Mouse (Mus musculus) midbrain, embryonic 13.5 days (tissue): ENCODE measurements around the gene Mvb12b. TPM values are rescaled to one million over a fixed set of nuclear protein-coding genes. Genes with fewer than 3 reads are reported as not detected.

Experiments used
- ATAC-seq: fragments of 200-750 bp; cut with Nextera tagmentation; 2 replicates; pipeline ENCODE4 v1.8.0; 2017; ENCODE audit warnings: mild to moderate bottlenecking, moderate TSS enrichment, moderate library complexity
- H3K27ac ChIP-seq: fragments of 300-500 bp; sonication (generic); 2 replicates; pipeline ENCODE4 v1.5.1; 2015; ENCODE audit warnings: inconsistent platforms, mild to moderate bottlenecking, moderate library complexity
- H3K27me3 ChIP-seq: fragments of 300-500 bp; sonication (generic); 2 replicates; pipeline ENCODE4 v1.6.1; 2015; ENCODE audit warnings: mild to moderate bottlenecking, inconsistent platforms
- H3K36me3 ChIP-seq: fragments of 300-500 bp; sonication (generic); 2 replicates; pipeline ENCODE4 v1.6.1; 2015; ENCODE audit warnings: mild to moderate bottlenecking, inconsistent platforms
- H3K4me1 ChIP-seq: fragments of 300-500 bp; sonication (generic); replicated peaks from 2 replicates; pipeline ENCODE4 v1.6.1; 2015; ENCODE audit warnings: inconsistent platforms
- H3K4me2 ChIP-seq: fragments of 300-500 bp; sonication (generic); replicated peaks from 2 replicates; pipeline ENCODE4 v1.6.1; 2015; ENCODE audit warnings: moderate library complexity, mild to moderate bottlenecking, inconsistent platforms
- H3K4me3 ChIP-seq: fragments of 300-500 bp; sonication (generic); replicated peaks from 2 replicates; pipeline ENCODE4 v1.5.1; 2015; ENCODE audit warnings: mild to moderate bottlenecking, inconsistent platforms
- H3K9ac ChIP-seq: fragments of 300-500 bp; sonication (generic); replicated peaks from 2 replicates; pipeline ENCODE4 v1.6.1; 2015; ENCODE audit warnings: mild to moderate bottlenecking, inconsistent platforms
- H3K9me3 ChIP-seq: fragments of 300-500 bp; sonication (generic); 2 replicates; pipeline ENCODE4 v1.6.1; 2016; ENCODE audit warnings: mild to moderate bottlenecking, inconsistent platforms
- WGBS: fragments of 180-500 bp; shearing (Covaris S2); methylation state at CpG from one replicate; pipeline ENCODE4 v1.1.7; 2015; 5-methylcytosine and 5-hydroxymethylcytosine counted together
- polyA plus RNA-seq: library from polyadenylated mRNA; unstranded; fragments of >200 nt; fragmentation: Nextera tagmentation; extraction: Ambion mirVana; gene quantifications from 2 replicates; pipeline ENCODE4 v1.2.1, GENCODE M21; 2015

The Mvb12b gene
- polyA plus RNA-seq, 1 experiment from 2014 or later = 73.0 TPM

GRCm38 (mm10) chr2:33841980-33842379, 45.8 kb downstream of the Mvb12b start:
- H3K27ac ChIP-seq = no peak overlapping the region
- H3K4me1 ChIP-seq = peaks cover 61% of the 10 kb centered on the region
- no peak for ATAC-seq
- H3K4me2 ChIP-seq = no peak overlapping the region
- H3K9ac ChIP-seq = no peak overlapping the region
- H3K9me3 ChIP-seq = no peaks in the 10 kb centered on the region
- no peaks in the 10 kb centered on the region for H3K27me3 ChIP-seq
- no peak overlapping the region for H3K4me3 ChIP-seq
- peaks cover 2% of the 10 kb centered on the region; the same call in 1 of the 2 replicates for H3K36me3 ChIP-seq
- WGBS = 82% methylated on average over 4 of the region's 4 CpGs

- H3K4me1 ChIP-seq = peaks cover 64% of the 10 kb centered on the region
- ATAC-seq = no peak
- H3K9me3 ChIP-seq = no peaks in the 10 kb centered on the region
- H3K4me3 ChIP-seq = no peak overlapping the region
- H3K36me3 ChIP-seq = peaks cover 2% of the 10 kb centered on the region; the same call in 1 of the 2 replicates
- no peak overlapping the region for H3K9ac ChIP-seq
- no peaks in the 10 kb centered on the region for H3K27me3 ChIP-seq
- H3K27ac ChIP-seq = peak overlapping the region; percentile 64
- 54% methylated on average over 3 of the region's 3 CpGs for WGBS
- no peak overlapping the region for H3K4me2 ChIP-seq
Measured at GRCm38 (mm10) chr2:33840483-33840882, 47.3 kb downstream of the Mvb12b start.

DNA sequence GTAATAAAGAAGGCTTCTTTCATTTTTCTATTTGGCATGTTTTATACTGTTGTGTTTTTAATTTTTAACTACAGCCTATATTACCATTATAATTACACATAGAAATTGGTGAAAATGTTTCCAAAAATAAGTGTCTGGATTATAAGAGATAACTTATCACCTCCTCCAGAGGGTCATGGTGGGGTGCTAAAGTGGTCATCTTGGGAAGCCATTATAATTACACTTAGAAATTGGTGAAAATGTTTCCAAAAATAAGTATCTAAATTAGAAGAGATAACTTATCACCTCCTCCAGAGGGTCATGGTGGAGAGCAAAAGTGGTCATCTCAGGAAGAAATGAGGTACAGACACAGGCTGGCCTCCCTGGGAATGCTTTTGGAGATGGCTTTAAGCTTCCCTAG, 48.5 kb downstream of the Mvb12b start:
- Histone ChIP-seq H3K27me3 (no peaks in the 10 kb centered on the region), H3K36me3 (peaks cover 10% of the 10 kb centered on the region), H3K9me3 (no peaks in the 10 kb centered on the region), H3K4me2 (no peak overlapping the region), H3K9ac (no peak overlapping the region), H3K4me1 (peaks cover 63% of the 10 kb centered on the region), H3K4me3 (no peak overlapping the region), H3K27ac (peak overlapping the region; percentile 64; the same call in 1 of the 2 replicates)
- no peak for ATAC-seq

- Histone ChIP-seq H3K27me3 (no peaks in the 10 kb centered on the region), H3K4me2 (no peak overlapping the region), H3K9ac (peak overlapping the region; percentile 42), H3K4me3 (no peak overlapping the region), H3K27ac (peak overlapping the region; percentile 74), H3K36me3 (peaks cover 27% of the 10 kb centered on the region), H3K9me3 (no peaks in the 10 kb centered on the region), H3K4me1 (peaks cover 57% of the 10 kb centered on the region)
- ATAC-seq = no peak
- WGBS = 72% methylated on average over 6 of the region's 6 CpGs
Measured at GRCm38 (mm10) chr2:33837297-33837696, 50.4 kb downstream of the Mvb12b start.

GRCm38 (mm10) chr2:33836660-33837213, 51.0 kb downstream of the Mvb12b start:
- peak; percentile 54; the same call in 1 of the 2 replicates for ATAC-seq
- 39% methylated on average over 9 of the region's 9 CpGs for WGBS
- Histone ChIP-seq H3K36me3 (peaks cover 31% of the 10 kb centered on the region), H3K4me1 (peaks cover 59% of the 10 kb centered on the region), H3K27ac (peak overlapping the region; percentile 72), H3K4me2 (no peak overlapping the region), H3K9ac (no peak overlapping the region), H3K4me3 (no peak overlapping the region), H3K27me3 (no peaks in the 10 kb centered on the region), H3K9me3 (no peaks in the 10 kb centered on the region)

GRCm38 (mm10) chr2:33835038-33835437, 52.7 kb downstream of the Mvb12b start:
- no peak overlapping the region for H3K4me2 ChIP-seq
- no peak overlapping the region for H3K4me3 ChIP-seq
- H3K36me3 ChIP-seq = peaks cover 42% of the 10 kb centered on the region
- WGBS = 87% methylated on average over 8 of the region's 8 CpGs
- H3K27me3 ChIP-seq = no peaks in the 10 kb centered on the region
- no peak for ATAC-seq
- 0 out of 2 replicates have a peak overlapping the region, but pooled peaks have one; percentile 21 for H3K27ac ChIP-seq
- no peak overlapping the region for H3K9ac ChIP-seq
- peaks cover 52% of the 10 kb centered on the region for H3K4me1 ChIP-seq
- H3K9me3 ChIP-seq = no peaks in the 10 kb centered on the region

GRCm38 (mm10) chr2:33833902-33834301, 53.8 kb downstream of the Mvb12b start:
- Histone ChIP-seq H3K27ac (no peak overlapping the region), H3K4me2 (no peak overlapping the region), H3K36me3 (peaks cover 47% of the 10 kb centered on the region), H3K9me3 (no peaks in the 10 kb centered on the region), H3K27me3 (no peaks in the 10 kb centered on the region), H3K4me3 (no peak overlapping the region), H3K9ac (no peak overlapping the region), H3K4me1 (peaks cover 51% of the 10 kb centered on the region)
- no peak for ATAC-seq
- 92% methylated on average over 1 of the region's 1 CpGs for WGBS

DNA sequence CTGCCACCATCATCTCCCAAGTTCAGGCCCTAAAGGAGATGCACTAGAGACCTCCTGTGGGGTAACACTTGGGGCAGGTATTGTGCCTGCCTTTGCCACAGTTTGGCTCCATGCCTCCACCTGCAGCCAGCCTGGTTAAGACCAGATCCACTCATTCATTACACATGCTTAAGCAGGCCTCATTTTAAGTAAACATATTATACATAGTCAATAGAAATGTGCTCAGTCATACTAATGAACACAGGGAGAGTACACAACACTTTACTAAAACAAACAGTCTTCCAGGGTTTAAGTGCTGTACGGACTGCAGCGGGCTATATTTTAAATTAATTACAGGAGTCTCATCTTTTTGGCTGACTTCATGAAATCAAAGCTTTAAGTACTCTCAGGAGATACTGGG, 57.9 kb downstream of the Mvb12b start:
- WGBS = 86% methylated on average over 2 of the region's 2 CpGs
- no peaks in the 10 kb centered on the region for H3K9me3 ChIP-seq
- no peak for ATAC-seq
- no peak overlapping the region for H3K4me3 ChIP-seq
- 0 out of 2 replicates have a peak overlapping the region, but pooled peaks have one; percentile 39 for H3K27ac ChIP-seq
- H3K4me2 ChIP-seq = no peak overlapping the region
- H3K36me3 ChIP-seq = peaks cover 74% of the 10 kb centered on the region
- H3K4me1 ChIP-seq = peaks cover 33% of the 10 kb centered on the region; the same call in 1 of the 2 replicates
- H3K27me3 ChIP-seq = no peaks in the 10 kb centered on the region
- H3K9ac ChIP-seq = no peak overlapping the region

DNA sequence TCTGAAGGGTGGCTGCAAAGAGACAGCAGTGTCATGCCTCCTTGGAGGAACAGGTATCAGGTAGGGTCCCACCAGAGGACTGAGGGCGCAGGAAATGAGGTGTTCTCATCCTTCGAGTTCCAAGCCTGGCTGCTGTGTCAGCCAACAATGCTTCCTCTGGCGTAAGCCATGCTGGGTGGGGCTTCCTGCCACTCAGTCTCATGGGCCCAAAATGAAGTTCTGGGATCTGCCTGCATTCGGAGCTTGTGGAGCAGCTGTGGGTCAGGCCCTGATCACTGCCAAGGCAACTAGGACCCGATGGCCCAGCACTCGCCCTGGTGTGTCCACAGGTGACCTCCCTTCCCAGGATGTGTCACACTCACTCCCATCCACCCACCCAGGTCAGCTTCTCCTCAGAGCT, 61.0 kb downstream of the Mvb12b start:
- H3K36me3 ChIP-seq = peaks cover 68% of the 10 kb centered on the region
- WGBS = 94% methylated on average over 6 of the region's 6 CpGs
- no peak overlapping the region for H3K27ac ChIP-seq
- H3K9me3 ChIP-seq = no peaks in the 10 kb centered on the region
- H3K27me3 ChIP-seq = no peaks in the 10 kb centered on the region
- no peak overlapping the region for H3K4me2 ChIP-seq
- peaks cover 45% of the 10 kb centered on the region for H3K4me1 ChIP-seq
- H3K9ac ChIP-seq = no peak overlapping the region
- ATAC-seq = no peak
- H3K4me3 ChIP-seq = no peak overlapping the region

DNA sequence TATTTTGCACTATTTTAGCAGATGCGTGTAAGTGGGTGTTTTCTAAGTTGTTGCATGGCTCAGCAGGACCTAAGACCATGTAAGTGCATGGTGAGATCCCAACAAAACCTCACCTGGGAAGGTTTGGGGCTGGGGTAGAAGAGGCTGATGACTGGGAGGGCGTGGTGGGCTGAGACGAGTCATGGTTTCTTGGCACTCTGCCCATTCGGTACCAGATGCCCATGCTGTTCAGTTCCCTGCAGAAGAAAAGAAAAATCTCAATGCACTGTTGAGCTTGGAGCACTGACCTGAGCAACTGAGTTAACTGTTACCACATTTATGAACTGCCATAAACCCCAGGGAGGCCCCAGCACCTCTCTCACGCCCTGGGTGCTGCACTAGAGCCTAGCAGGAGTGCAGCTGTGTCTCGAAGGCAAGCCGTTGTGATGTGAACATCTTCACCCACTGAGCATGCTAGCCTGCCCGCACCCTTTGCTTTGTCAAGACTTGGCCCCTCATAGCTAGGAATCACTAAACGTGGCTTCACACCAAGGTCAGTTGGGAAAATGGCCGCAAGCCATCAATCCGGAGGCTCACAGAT, 62.7 kb downstream of the Mvb12b start:
- WGBS = 91% methylated on average over 11 of the region's 11 CpGs
- no peak overlapping the region for H3K4me2 ChIP-seq
- no peaks in the 10 kb centered on the region for H3K9me3 ChIP-seq
- H3K9ac ChIP-seq = no peak overlapping the region
- no peak for ATAC-seq
- H3K27me3 ChIP-seq = no peaks in the 10 kb centered on the region
- peaks cover 37% of the 10 kb centered on the region for H3K4me1 ChIP-seq
- H3K27ac ChIP-seq = peak overlapping the region; percentile 48; the same call in 1 of the 2 replicates
- H3K4me3 ChIP-seq = no peak overlapping the region
- peaks cover 68% of the 10 kb centered on the region for H3K36me3 ChIP-seq

- peak; percentile 82 for ATAC-seq
- 24% methylated on average over 13 of the region's 13 CpGs for WGBS
- Histone ChIP-seq H3K9ac (0 out of 2 replicates have a peak overlapping the region, but pooled peaks have one; percentile 11), H3K9me3 (no peaks in the 10 kb centered on the region), H3K36me3 (peaks cover 81% of the 10 kb centered on the region), H3K4me2 (no peak overlapping the region), H3K4me3 (no peak overlapping the region), H3K27me3 (no peaks in the 10 kb centered on the region), H3K27ac (peak overlapping the region; percentile 78), H3K4me1 (peaks cover 28% of the 10 kb centered on the region)
Measured at GRCm38 (mm10) chr2:33821677-33822607, 65.8 kb downstream of the Mvb12b start.

DNA sequence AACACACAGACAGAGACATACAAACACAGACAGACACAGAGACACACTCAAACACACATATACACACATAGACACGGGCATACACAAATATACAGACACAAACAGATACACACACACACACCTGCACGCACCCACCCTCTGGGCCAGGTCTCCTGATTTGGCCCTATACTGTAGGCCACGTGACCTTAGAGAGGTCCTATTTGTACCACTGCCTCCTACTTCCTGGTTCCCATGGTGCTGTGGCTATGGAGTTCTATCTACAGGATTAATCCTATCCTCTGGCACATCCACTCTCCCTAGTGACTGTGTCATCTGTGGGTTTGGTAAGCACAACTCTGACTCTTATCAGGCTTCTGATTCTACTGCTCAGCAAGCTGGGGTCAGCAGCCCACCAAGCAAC, 67.3 kb downstream of the Mvb12b start:
- no peak overlapping the region for H3K27ac ChIP-seq
- ATAC-seq = no peak
- WGBS = 89% methylated on average over 3 of the region's 3 CpGs
- no peak overlapping the region for H3K4me2 ChIP-seq
- no peak overlapping the region for H3K9ac ChIP-seq
- H3K36me3 ChIP-seq = peaks cover 73% of the 10 kb centered on the region
- peaks cover 35% of the 10 kb centered on the region for H3K4me1 ChIP-seq
- no peaks in the 10 kb centered on the region for H3K9me3 ChIP-seq
- H3K4me3 ChIP-seq = no peak overlapping the region
- no peaks in the 10 kb centered on the region for H3K27me3 ChIP-seq
